Mouse (Mus musculus) midbrain, postnatal 0 days (tissue): ENCODE results near the gene Igfbp7. TPM values are rescaled to one million over a fixed set of nuclear protein-coding genes. Genes with fewer than 3 reads are reported as not detected.

ENCODE experiments used
- ATAC-seq: fragments of 200-750 bp; cut with Nextera tagmentation; 2 replicates; pipeline ENCODE4 v1.8.0; 2017; ENCODE audit warnings: moderate number of reproducible peaks, mild to moderate bottlenecking, moderate TSS enrichment, moderate library complexity; ENCODE audit not compliant: low FRiP score
- DNase-seq: peaks from one replicate; pipeline ENCODE4 v3.0.0-alpha.2; 2015; ENCODE audit warnings: low spot score
- H3K27ac ChIP-seq: fragments of 300-500 bp; sonication (generic); 2 replicates; pipeline ENCODE4 v1.5.1; 2014; ENCODE audit warnings: low read depth, mild to moderate bottlenecking, low read length, mixed read lengths
- H3K27me3 ChIP-seq: fragments of 300-500 bp; sonication (generic); 2 replicates; pipeline ENCODE4 v1.6.1; 2014; ENCODE audit warnings: low read length, control low read depth, mixed read lengths; ENCODE audit not compliant: insufficient read depth
- H3K36me3 ChIP-seq: fragments of 300-500 bp; sonication (generic); 2 replicates; pipeline ENCODE4 v1.6.1; 2014; ENCODE audit warnings: low read length, control low read depth, mixed read lengths; ENCODE audit not compliant: insufficient read depth
- H3K4me1 ChIP-seq: fragments of 300-500 bp; sonication (generic); 2 replicates; pipeline ENCODE4 v1.6.1; 2014; ENCODE audit warnings: mild to moderate bottlenecking, control low read depth, antibody characterized with exemption, low read length, mixed read lengths; ENCODE audit not compliant: insufficient read depth
- H3K4me2 ChIP-seq: fragments of 300-500 bp; sonication (generic); 2 replicates; pipeline ENCODE4 v1.6.1; 2014; ENCODE audit warnings: low read depth, mild to moderate bottlenecking, low read length, mixed read lengths; ENCODE audit not compliant: poor library complexity, severe bottlenecking
- H3K4me3 ChIP-seq: fragments of 300-500 bp; sonication (generic); 2 replicates; pipeline ENCODE4 v1.5.1; 2014; ENCODE audit warnings: low read depth, mild to moderate bottlenecking, low read length, moderate library complexity
- H3K9ac ChIP-seq: fragments of 300-500 bp; sonication (generic); replicated peaks from 2 replicates; pipeline ENCODE4 v1.6.1; 2014; ENCODE audit warnings: mild to moderate bottlenecking, low read length, moderate library complexity, mixed read lengths; ENCODE audit not compliant: poor library complexity, severe bottlenecking
- H3K9me3 ChIP-seq: fragments of 300-500 bp; sonication (generic); 2 replicates; pipeline ENCODE4 v1.6.1; 2016; ENCODE audit warnings: low read length, control low read depth
- CTCF ChIP-seq: IDR thresholded peaks from 2 replicates; pipeline ENCODE4 v1.5.1; 2016; ENCODE audit warnings: antibody characterized with exemption, mild to moderate bottlenecking
- WGBS: fragments of 180-500 bp; shearing (Covaris S2); extraction: QIAGEN DNeasy Blood & Tissue Kit; methylation state at CpG from one replicate; pipeline ENCODE4 v1.1.7; 2014; 5-methylcytosine and 5-hydroxymethylcytosine counted together
- polyA plus RNA-seq: library from polyadenylated mRNA; unstranded; fragments of >200 nt; fragmentation: Nextera tagmentation; extraction: Ambion mirVana; gene quantifications from 2 replicates; pipeline ENCODE4 v1.2.1, GENCODE M21; 2015
- total RNA-seq: library from RNA; depleted of rRNA; stranded (reverse); fragments of >200 nt; gene quantifications from 2 replicates; pipeline ENCODE4 v1.2.3, GENCODE M21; 2014

Igfbp7 gene
- total and polyA plus RNA-seq, 2 experiments from 2014 or later = 44.6 to 77.3 TPM

DNA sequence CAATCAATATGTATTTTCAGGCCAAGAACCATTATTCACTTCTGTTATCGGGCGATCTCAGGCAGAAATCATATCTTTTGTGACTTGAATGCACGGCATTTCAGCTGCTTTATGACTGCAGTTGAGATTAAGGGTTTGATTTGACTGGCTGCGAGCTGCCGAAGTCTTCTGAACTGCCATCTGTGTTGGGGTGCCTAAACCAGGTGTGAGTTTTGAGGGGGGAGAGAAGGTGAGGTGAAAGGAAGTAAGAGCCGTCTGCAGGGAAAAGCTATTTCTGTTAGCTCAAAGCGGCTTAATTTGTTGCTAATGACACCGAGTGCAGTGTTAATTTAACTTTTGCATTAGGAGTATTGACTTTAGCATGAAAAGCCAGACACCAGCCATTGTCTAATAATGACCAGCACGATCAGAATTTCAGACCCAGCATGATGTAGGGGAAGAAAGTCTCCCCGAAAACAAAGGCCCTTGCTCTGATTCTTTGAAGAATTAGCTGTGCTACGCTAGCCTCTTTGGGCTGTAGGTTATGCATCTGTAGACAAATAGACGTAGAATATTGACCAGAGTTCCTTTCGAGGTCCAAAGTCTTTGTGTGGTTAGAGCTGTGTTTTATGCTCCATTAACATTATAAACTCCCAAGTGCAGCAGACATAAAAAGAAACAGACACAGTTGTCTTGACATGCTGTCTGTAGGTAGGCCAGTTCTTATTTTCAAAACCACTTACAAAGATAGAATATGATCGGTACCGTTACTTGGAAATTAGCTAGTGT lies 35.2 kb upstream of the Igfbp7 start:
- no peak for TF ChIP-seq CTCF
- no peak overlapping the region for H3K27ac ChIP-seq
- DNase-seq = no peak
- no peaks in the 10 kb centered on the region for H3K27me3 ChIP-seq
- H3K4me1 ChIP-seq = no peaks in the 10 kb centered on the region
- no peaks in the 10 kb centered on the region for H3K9me3 ChIP-seq
- ATAC-seq = no peak
- 71% methylated on average over 15 of the region's 15 CpGs for WGBS
- H3K9ac ChIP-seq = no peak overlapping the region
- H3K4me3 ChIP-seq = no peak overlapping the region
- no peak overlapping the region for H3K4me2 ChIP-seq
- no peaks in the 10 kb centered on the region for H3K36me3 ChIP-seq

- Histone ChIP-seq H3K36me3 (no peaks in the 10 kb centered on the region), H3K9ac (no peak overlapping the region), H3K9me3 (no peaks in the 10 kb centered on the region), H3K27ac (no peak overlapping the region), H3K27me3 (no peaks in the 10 kb centered on the region), H3K4me1 (no peaks in the 10 kb centered on the region), H3K4me2 (no peak overlapping the region), H3K4me3 (no peak overlapping the region)
- WGBS = 56% methylated on average over 3 of the region's 4 CpGs
- no peak for ATAC-seq
- DNase-seq = no peak
- TF ChIP-seq CTCF = no peak
These were observed 28.5 kb upstream of the Igfbp7 start for GRCm38 (mm10) chr5:77436308-77436707.

DNA sequence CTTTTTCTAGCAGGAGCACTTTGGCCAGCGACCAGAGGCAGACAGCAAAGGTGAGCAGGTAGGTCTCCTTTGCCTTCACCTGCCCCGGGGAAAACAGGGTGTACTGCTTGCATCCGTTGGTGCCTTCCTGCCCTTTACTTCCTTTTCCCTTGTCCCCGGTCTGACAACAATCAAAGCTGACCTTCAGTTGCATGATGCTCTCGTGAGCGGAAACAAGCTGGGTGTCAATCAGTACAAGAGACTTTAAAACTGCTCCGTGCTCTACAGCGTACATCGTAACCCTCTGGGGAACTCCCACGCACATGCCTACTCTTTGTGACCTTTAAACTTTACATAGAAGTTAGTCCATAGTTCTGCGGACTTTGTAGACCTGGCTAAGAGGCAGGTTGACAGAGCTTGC lies 26.2 kb upstream of the Igfbp7 start:
- Histone ChIP-seq H3K27me3 (no peaks in the 10 kb centered on the region), H3K4me2 (no peak overlapping the region), H3K4me1 (no peaks in the 10 kb centered on the region), H3K36me3 (no peaks in the 10 kb centered on the region), H3K27ac (no peak overlapping the region), H3K9ac (no peak overlapping the region), H3K9me3 (no peaks in the 10 kb centered on the region), H3K4me3 (no peak overlapping the region)
- WGBS = 89% methylated on average over 11 of the region's 11 CpGs
- no peak for TF ChIP-seq CTCF
- no peak for ATAC-seq
- DNase-seq = no peak

DNA sequence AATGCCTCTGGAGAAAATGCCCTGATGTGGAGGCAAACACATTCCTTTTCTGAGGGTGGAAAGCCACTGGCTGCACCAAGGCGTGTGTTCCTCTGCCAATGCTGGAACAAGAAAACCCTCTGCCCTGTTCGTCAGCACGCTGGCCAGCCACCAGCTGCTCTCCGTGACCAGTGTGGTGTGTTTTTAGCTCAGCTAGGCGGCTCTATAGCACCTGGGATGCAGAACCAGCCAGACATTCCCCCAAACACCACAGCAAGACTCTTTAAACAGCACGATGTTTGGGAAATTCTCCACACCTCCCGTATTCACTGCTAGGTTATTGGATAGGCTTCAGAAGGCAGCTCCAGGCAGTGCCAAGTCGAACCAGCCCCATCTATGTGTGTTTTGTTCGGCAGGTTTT lies 25.7 kb upstream of the Igfbp7 start:
- WGBS = 76% methylated on average over 9 of the region's 9 CpGs
- Histone ChIP-seq H3K4me3 (no peak overlapping the region), H3K27me3 (no peaks in the 10 kb centered on the region), H3K9me3 (no peaks in the 10 kb centered on the region), H3K9ac (no peak overlapping the region), H3K4me1 (no peaks in the 10 kb centered on the region), H3K36me3 (no peaks in the 10 kb centered on the region), H3K27ac (no peak overlapping the region), H3K4me2 (no peak overlapping the region)
- DNase-seq (no peak), ATAC-seq (no peak)
- no peak for TF ChIP-seq CTCF

- TF ChIP-seq CTCF = no peak
- DNase-seq = no peak
- Histone ChIP-seq H3K9me3 (no peaks in the 10 kb centered on the region), H3K4me3 (no peak overlapping the region), H3K36me3 (no peaks in the 10 kb centered on the region), H3K27me3 (no peaks in the 10 kb centered on the region), H3K4me1 (no peaks in the 10 kb centered on the region), H3K27ac (no peak overlapping the region), H3K4me2 (no peak overlapping the region), H3K9ac (no peak overlapping the region)
- WGBS = 69% methylated on average over 3 of the region's 3 CpGs
- ATAC-seq = no peak
These were observed 25.3 kb upstream of the Igfbp7 start for GRCm38 (mm10) chr5:77433119-77433518.

DNA sequence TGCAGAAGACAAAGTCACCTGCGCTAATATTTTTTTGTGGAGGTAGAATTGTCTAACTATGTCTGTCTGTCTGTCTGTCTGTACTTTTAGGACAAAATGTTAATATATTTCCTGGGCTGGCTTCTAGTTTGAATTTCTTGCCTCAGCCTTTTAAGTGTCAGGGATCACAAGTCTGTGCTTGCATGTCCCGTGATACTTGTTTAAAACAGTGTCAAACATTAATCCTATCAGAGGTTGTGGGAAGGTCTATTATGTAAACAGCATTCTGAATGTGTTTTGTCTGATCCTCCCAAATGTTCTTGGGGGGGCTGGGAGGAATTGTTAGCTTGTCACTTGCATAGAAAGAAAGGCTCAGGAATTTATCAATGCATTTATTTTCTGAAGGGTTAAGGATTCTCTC lies 24.6 kb upstream of the Igfbp7 start:
- no peak for TF ChIP-seq CTCF
- DNase-seq (no peak), ATAC-seq (no peak)
- H3K4me2 ChIP-seq = no peak overlapping the region
- H3K4me1 ChIP-seq = no peaks in the 10 kb centered on the region
- no peak overlapping the region for H3K27ac ChIP-seq
- WGBS = 71% methylated on average over 2 of the region's 2 CpGs
- no peaks in the 10 kb centered on the region for H3K27me3 ChIP-seq
- H3K9ac ChIP-seq = no peak overlapping the region
- no peaks in the 10 kb centered on the region for H3K9me3 ChIP-seq
- H3K4me3 ChIP-seq = no peak overlapping the region
- H3K36me3 ChIP-seq = no peaks in the 10 kb centered on the region
